Mouse (Mus musculus) myocyte (in vitro differentiated cells): Measurements from ENCODE around the gene Tepp.

Experiments used
- E2F4 ChIP-seq: IDR thresholded peaks from one replicate; pipeline ENCODE4 v1.6.1; 2011; ENCODE audit warnings: mild to moderate bottlenecking, control low read depth, moderate library complexity; ENCODE audit not compliant: insufficient read depth
- MAX ChIP-seq: IDR thresholded peaks from one replicate; pipeline ENCODE4 v1.6.1; 2011; ENCODE audit warnings: low read depth, mild to moderate bottlenecking, control low read depth
- MYOG ChIP-seq, 3 experiments: IDR thresholded peaks; one replicate each; pipeline ENCODE4 v1.6.1; 2011; ENCODE audit warnings: control low read depth in 2 of 3, low read depth in 2 of 3, mild to moderate bottlenecking in 2 of 3; ENCODE audit not compliant: insufficient read length in 2 of 3, control insufficient read depth in 1 of 3, insufficient read depth in 1 of 3
- POLR2A ChIP-seq: IDR thresholded peaks from one replicate; pipeline ENCODE4 v1.6.1; 2011; ENCODE audit warnings: low read depth, mild to moderate bottlenecking, control low read depth, moderate library complexity; ENCODE audit not compliant: insufficient read length
- REST ChIP-seq: IDR thresholded peaks from one replicate; pipeline ENCODE4 v1.6.1; 2011; ENCODE audit warnings: mild to moderate bottlenecking, control low read depth, moderate library complexity; ENCODE audit not compliant: insufficient read depth, insufficient read length
- TCF12 ChIP-seq: IDR thresholded peaks from one replicate; pipeline ENCODE4 v1.6.1; 2011; ENCODE audit warnings: mild to moderate bottlenecking, control low read depth; ENCODE audit not compliant: poor library complexity, insufficient read depth, severe bottlenecking
- TCF3 ChIP-seq: IDR thresholded peaks from one replicate; pipeline ENCODE4 v1.6.1; 2011; ENCODE audit warnings: low read depth, control low read depth; ENCODE audit not compliant: insufficient read length
- USF1 ChIP-seq: IDR thresholded peaks from one replicate; pipeline ENCODE4 v1.6.1; 2011; ENCODE audit warnings: low read depth, mild to moderate bottlenecking, control low read depth, moderate library complexity

- TF ChIP-seq REST (no peak), E2F4 (no peak), TCF12 (peak; percentile 26), MAX (no peak), USF1 (no peak), TCF3 (no peak), POLR2A (no peak), MYOG (IDR thresholded peaks at IDR 0.05; ENCODE audit: control insufficient read depth in 1 of 3, insufficient read depth in 1 of 3, insufficient read length in 2 of 3, low read depth in 2 of 3) (peak in 1 of 3 experiments; percentile 47)
Observed at GRCm38 (mm10) chr8:95346643-95347545, 36.5 kb downstream of the Tepp start.
